Mouse (Mus musculus) left cerebral cortex, adult 8-10 months (tissue): ENCODE results near the gene Fgfrl1. TPM values are rescaled to one million over a fixed set of nuclear protein-coding genes. Genes with fewer than 3 reads are reported as not detected.
"Not testable (repeated sequence)": the region's sequence is repeated elsewhere in the genome, so short reads cannot be mapped to it uniquely, and the experiment has no call there.

Source experiments
- DNase-seq, 2 experiments: peaks; one replicate each; pipeline ENCODE4 v3.0.0; 2022; ENCODE audit warnings: low spot score in 2 of 2
- total RNA-seq, 4 experiments: library from RNA; stranded (reverse); gene quantifications; 2 replicates each; pipeline ENCODE4 v1.2.4; 2022

Gene Fgfrl1
- total RNA-seq, 4 experiments from 2014 or later, result 18.0 to 28.3 (median 25.3) TPM

- no peak for DNase-seq
Observed at GRCm38 (mm10) chr5:108750328-108751210, 58.4 kb downstream of the Fgfrl1 start.

DNA sequence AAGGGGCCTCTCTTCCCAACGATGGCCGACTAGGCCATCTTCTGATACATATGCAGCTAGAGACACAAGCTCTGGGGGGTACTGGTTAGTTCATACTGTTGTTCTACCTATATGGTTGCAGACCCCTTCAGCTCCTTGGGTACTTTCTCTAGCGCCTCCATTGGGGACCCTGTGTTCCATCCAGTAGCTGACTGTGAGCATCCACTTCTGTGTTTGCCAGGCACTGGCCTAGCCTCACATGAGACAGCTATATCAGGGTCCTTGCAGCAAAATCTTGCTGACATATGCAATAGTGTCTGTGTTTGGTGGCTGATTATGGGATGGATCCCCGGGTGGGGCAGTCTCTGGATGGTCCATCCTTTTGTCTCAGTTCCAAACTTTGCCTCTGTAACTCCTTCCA is 59.1 kb downstream of the Fgfrl1 start:
- DNase-seq, result not testable (repeated sequence)

Other genes with a start within 250 kb of the Fgfrl1 start
- gene Mfsd7a, start 243.5 kb upstream of the Fgfrl1 start, total RNA-seq, result 1 to 10 TPM in 3 of 4 experiments, under 1 TPM in 1; 0.81 to 1.4 (median 1.2) TPM
- gene Pcgf3, start 231.2 kb upstream of the Fgfrl1 start, total RNA-seq, result 10 to 100 TPM; 36.7 to 41.7 (median 38.5) TPM
- gene Cplx1, start 142.4 kb upstream of the Fgfrl1 start, total RNA-seq, result 100 to 1,000 TPM; 724 to 785 (median 735) TPM
- gene Gak, start 62.6 kb upstream of the Fgfrl1 start, total RNA-seq, result 100 to 1,000 TPM in 1 of 4 experiments, 10 to 100 TPM in 3; 97.5 to 105 (median 99.5) TPM
- gene Tmem175, start 62.6 kb upstream of the Fgfrl1 start, total RNA-seq, result 10 to 100 TPM; 37.1 to 43.1 (median 39.5) TPM
- 10 to 100 TPM; 19.0 to 25.3 (median 23.0) TPM for gene Idua, start 32.1 kb upstream of the Fgfrl1 start, total RNA-seq
- 10 to 100 TPM; 47.3 to 67.4 (median 51.3) TPM for gene Dgkq, start 22.7 kb upstream of the Fgfrl1 start, total RNA-seq
- 1 to 10 TPM; 1.0 to 1.3 (median 1.1) TPM for gene Slc26a1, start 16.8 kb upstream of the Fgfrl1 start, total RNA-seq
- gene Rnf212, start 82.6 kb downstream of the Fgfrl1 start, total RNA-seq, result not detected
- gene Tmed11, start 103.0 kb downstream of the Fgfrl1 start, total RNA-seq, result not detected
- gene Vmn2r8, start 116.5 kb downstream of the Fgfrl1 start, total RNA-seq, result not detected
- gene Vmn2r9, start 160.2 kb downstream of the Fgfrl1 start, total RNA-seq, result not detected